Mouse (Mus musculus): ENCODE measurements around the gene Tspan5.

The Tspan5 gene

GRCm38 (mm10) chr3:138881725-138882347 is 139.8 kb downstream of the Tspan5 start:
- DNase-seq: peak; percentile 92

GRCm38 (mm10) chr3:138886121-138886520 is 144.1 kb downstream of the Tspan5 start:
- no peak for DNase-seq

GRCm38 (mm10) chr3:138889214-138889613 is 147.2 kb downstream of the Tspan5 start:
- no peak for DNase-seq

GRCm38 (mm10) chr3:138889769-138890295 is 147.8 kb downstream of the Tspan5 start:
- no peak for DNase-seq

- DNase-seq: peak; percentile 93
Measured at GRCm38 (mm10) chr3:138893520-138893919, 151.5 kb downstream of the Tspan5 start.

GRCm38 (mm10) chr3:138897500-138897899 is 155.5 kb downstream of the Tspan5 start:
- DNase-seq: no peak

- peak; percentile 70 for DNase-seq
Measured at GRCm38 (mm10) chr3:138898055-138898454, 156.1 kb downstream of the Tspan5 start.

- DNase-seq: peak; percentile 73
Measured at GRCm38 (mm10) chr3:138900571-138901141, 158.7 kb downstream of the Tspan5 start.

GRCm38 (mm10) chr3:138905678-138906077 is 163.7 kb downstream of the Tspan5 start:
- DNase-seq: peak; percentile 97

GRCm38 (mm10) chr3:138906112-138906880 is 164.3 kb downstream of the Tspan5 start:
- DNase-seq: peak; percentile 93

GRCm38 (mm10) chr3:138909313-138909712 is 167.3 kb downstream of the Tspan5 start:
- DNase-seq: peak; percentile 1

- peak; percentile 35 for DNase-seq
Measured at GRCm38 (mm10) chr3:138912504-138912903, 170.5 kb downstream of the Tspan5 start.

- DNase-seq: peak; percentile 74
Measured at GRCm38 (mm10) chr3:138914626-138915288, 172.8 kb downstream of the Tspan5 start.

- peak; percentile 80 for DNase-seq
Measured at GRCm38 (mm10) chr3:138916591-138916990, 174.6 kb downstream of the Tspan5 start.

GRCm38 (mm10) chr3:138917016-138917415 is 175.0 kb downstream of the Tspan5 start:
- DNase-seq: peak; percentile 70

- DNase-seq: peak; percentile 92
Measured at GRCm38 (mm10) chr3:138918241-138918640, 176.2 kb downstream of the Tspan5 start.

GRCm38 (mm10) chr3:138926161-138926560 is 184.2 kb downstream of the Tspan5 start:
- peak; percentile 68 for DNase-seq

GRCm38 (mm10) chr3:138927437-138927836 is 185.4 kb downstream of the Tspan5 start:
- no peak for DNase-seq

GRCm38 (mm10) chr3:138936780-138937179 is 194.8 kb downstream of the Tspan5 start:
- DNase-seq: no peak

GRCm38 (mm10) chr3:138937241-138937640 is 195.2 kb downstream of the Tspan5 start:
- DNase-seq: no peak

GRCm38 (mm10) chr3:138941604-138942003 is 199.6 kb downstream of the Tspan5 start:
- no peak for DNase-seq

GRCm38 (mm10) chr3:138945516-138945915 is 203.5 kb downstream of the Tspan5 start:
- no peak for DNase-seq

GRCm38 (mm10) chr3:138949081-138949480 is 207.1 kb downstream of the Tspan5 start:
- no peak for DNase-seq

All from heart, adult 11 months (tissue).